Mouse (Mus musculus) myocyte (in vitro differentiated cells): ENCODE data around the gene Nfia.

Source experiments
- E2F4 ChIP-seq: IDR thresholded peaks from one replicate; pipeline ENCODE4 v1.6.1; 2011; ENCODE audit warnings: mild to moderate bottlenecking, control low read depth, moderate library complexity; ENCODE audit not compliant: insufficient read depth
- MYOD1 ChIP-seq, 3 experiments: IDR thresholded peaks; one replicate each; pipeline ENCODE4 v1.6.1; 2011; ENCODE audit warnings: control low read depth in 2 of 3, low read depth in 2 of 3, mild to moderate bottlenecking in 2 of 3, moderate library complexity in 1 of 3; ENCODE audit not compliant: insufficient read length in 2 of 3, control insufficient read depth in 1 of 3
- POLR2A ChIP-seq: IDR thresholded peaks from one replicate; pipeline ENCODE4 v1.6.1; 2011; ENCODE audit warnings: low read depth, mild to moderate bottlenecking, control low read depth, moderate library complexity; ENCODE audit not compliant: insufficient read length
- POLR2AphosphoS2 ChIP-seq: IDR thresholded peaks from one replicate; pipeline ENCODE4 v1.6.1; 2011; ENCODE audit warnings: low read depth, control low read depth; ENCODE audit not compliant: insufficient read length
- USF1 ChIP-seq: IDR thresholded peaks from one replicate; pipeline ENCODE4 v1.6.1; 2011; ENCODE audit warnings: low read depth, mild to moderate bottlenecking, control low read depth, moderate library complexity

DNA sequence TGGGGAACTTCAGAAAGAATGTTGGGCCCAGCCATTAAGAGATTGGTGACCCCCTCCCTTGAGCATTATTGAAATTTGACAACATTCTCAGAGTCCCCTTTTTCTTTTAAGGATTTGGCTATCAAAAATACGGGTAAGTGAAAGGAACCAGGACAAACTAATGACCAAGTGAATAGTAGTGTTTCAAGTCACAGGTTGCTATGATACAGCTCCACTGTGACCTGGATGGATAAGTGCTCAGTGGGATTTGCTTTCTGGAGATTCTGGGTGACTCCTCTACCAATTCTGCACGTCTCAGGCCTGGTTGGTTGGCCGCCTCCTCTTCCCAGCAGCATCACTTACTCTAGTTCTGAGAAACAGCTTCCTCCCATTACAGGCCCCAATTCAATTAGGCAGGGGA lies 102.4 kb downstream of the Nfia start:
- no peak for TF ChIP-seq USF1
- TF ChIP-seq POLR2A = no peak
- no peak for TF ChIP-seq E2F4
- no peak for TF ChIP-seq POLR2AphosphoS2
- TF ChIP-seq MYOD1 (IDR thresholded peaks at IDR 0.05; ENCODE audit: control insufficient read depth in 1 of 3, insufficient read length in 2 of 3, low read depth in 2 of 3) = no peak
